Mouse (Mus musculus): ENCODE measurements at regions not wholly inside any gene's neighbourhood (a gene's known extent, or its start where the extent isn't known, plus 50 kb on each side); places are given as distances from the start of the nearest gene placed in this dataset.
A peak's percentile ranks its signal among the peaks of the same experiment; 100 is the strongest.

GRCm38 (mm10) chr10:21482659-21483058, 105.6 kb downstream of the Aldh8a1 start:
- DNase-seq (ENCODE audit: low spot score), result no peak

- DNase-seq (ENCODE audit: low spot score), result no peak
Measured at GRCm38 (mm10) chr10:21483373-21483772, 106.3 kb downstream of the Aldh8a1 start.

GRCm38 (mm10) chr10:21488374-21488930, 104.5 kb upstream of the 1700020N01Rik start:
- DNase-seq (ENCODE audit: low spot score), result no peak

- no peak for DNase-seq (ENCODE audit: low spot score)
Measured at GRCm38 (mm10) chr10:21490910-21491309, 102.0 kb upstream of the 1700020N01Rik start.

- no peak for DNase-seq (ENCODE audit: low spot score)
Measured at GRCm38 (mm10) chr10:21492254-21492894, 100.6 kb upstream of the 1700020N01Rik start.

GRCm38 (mm10) chr10:21494536-21494935, 98.4 kb upstream of the 1700020N01Rik start:
- no peak for DNase-seq (ENCODE audit: low spot score)

- peak; percentile 2 for DNase-seq (ENCODE audit: low spot score)
Measured at GRCm38 (mm10) chr10:21497110-21497509, 95.8 kb upstream of the 1700020N01Rik start.

GRCm38 (mm10) chr10:21498143-21498542, 94.8 kb upstream of the 1700020N01Rik start:
- no peak for DNase-seq (ENCODE audit: low spot score)

GRCm38 (mm10) chr10:21501658-21502057, 91.3 kb upstream of the 1700020N01Rik start:
- DNase-seq (ENCODE audit: low spot score), result no peak

GRCm38 (mm10) chr10:21504431-21504830, 88.5 kb upstream of the 1700020N01Rik start:
- DNase-seq (ENCODE audit: low spot score), result peak; percentile 35

GRCm38 (mm10) chr10:21511386-21511785, 81.6 kb upstream of the 1700020N01Rik start:
- DNase-seq (ENCODE audit: low spot score), result no peak

- DNase-seq (ENCODE audit: low spot score), result no peak
Measured at GRCm38 (mm10) chr10:21512486-21512885, 80.5 kb upstream of the 1700020N01Rik start.

- DNase-seq (ENCODE audit: low spot score), result no peak
Measured at GRCm38 (mm10) chr10:21517721-21518120, 75.2 kb upstream of the 1700020N01Rik start.

- DNase-seq (ENCODE audit: low spot score), result no peak
Measured at GRCm38 (mm10) chr10:21520854-21521253, 72.1 kb upstream of the 1700020N01Rik start.

- no peak for DNase-seq (ENCODE audit: low spot score)
Measured at GRCm38 (mm10) chr10:21525555-21525954, 67.4 kb upstream of the 1700020N01Rik start.

GRCm38 (mm10) chr10:21528396-21528795, 64.5 kb upstream of the 1700020N01Rik start:
- DNase-seq (ENCODE audit: low spot score), result no peak

GRCm38 (mm10) chr10:21529098-21529749, 63.7 kb upstream of the 1700020N01Rik start:
- DNase-seq (ENCODE audit: low spot score), result peak; percentile 15

- DNase-seq (ENCODE audit: low spot score), result no peak
Measured at GRCm38 (mm10) chr10:21532142-21532541, 60.8 kb upstream of the 1700020N01Rik start.

- no peak for DNase-seq (ENCODE audit: low spot score)
Measured at GRCm38 (mm10) chr10:21535631-21536030, 57.3 kb upstream of the 1700020N01Rik start.

- no peak for DNase-seq (ENCODE audit: low spot score)
Measured at GRCm38 (mm10) chr10:21538481-21538880, 54.5 kb upstream of the 1700020N01Rik start.
